Mouse (Mus musculus): ENCODE measurements around the gene Adm2.
A peak's percentile ranks its signal among the peaks of the same experiment; 100 is the strongest.

Gene Adm2

DNA sequence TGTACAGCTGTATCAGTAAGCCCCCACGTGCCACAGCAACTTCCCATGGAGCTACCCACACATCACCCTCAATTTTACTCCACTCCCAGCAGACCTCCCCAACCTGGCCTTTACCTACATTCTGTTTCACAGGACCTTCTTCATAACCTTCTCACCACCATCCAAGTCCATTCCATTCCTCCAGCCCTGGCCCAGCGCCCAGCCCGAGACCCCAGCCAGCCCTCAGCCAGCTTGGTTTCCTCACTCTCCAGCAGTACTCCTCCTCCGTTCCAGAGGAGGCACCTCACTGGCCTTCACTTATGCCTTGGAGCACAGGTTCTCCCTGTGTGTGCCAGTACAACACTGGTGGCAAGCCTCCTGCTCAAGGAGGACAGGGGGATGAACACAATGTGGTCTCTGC is 9.2 kb upstream of the Adm2 start:
- DNase-seq (ENCODE audit: low spot score): no peak

GRCm38 (mm10) chr15:89314107-89314506 is 8.4 kb upstream of the Adm2 start:
- no peak for DNase-seq (ENCODE audit: low spot score)

GRCm38 (mm10) chr15:89314511-89315189 is 7.9 kb upstream of the Adm2 start:
- DNase-seq (ENCODE audit: low spot score): peak; percentile 24

DNA sequence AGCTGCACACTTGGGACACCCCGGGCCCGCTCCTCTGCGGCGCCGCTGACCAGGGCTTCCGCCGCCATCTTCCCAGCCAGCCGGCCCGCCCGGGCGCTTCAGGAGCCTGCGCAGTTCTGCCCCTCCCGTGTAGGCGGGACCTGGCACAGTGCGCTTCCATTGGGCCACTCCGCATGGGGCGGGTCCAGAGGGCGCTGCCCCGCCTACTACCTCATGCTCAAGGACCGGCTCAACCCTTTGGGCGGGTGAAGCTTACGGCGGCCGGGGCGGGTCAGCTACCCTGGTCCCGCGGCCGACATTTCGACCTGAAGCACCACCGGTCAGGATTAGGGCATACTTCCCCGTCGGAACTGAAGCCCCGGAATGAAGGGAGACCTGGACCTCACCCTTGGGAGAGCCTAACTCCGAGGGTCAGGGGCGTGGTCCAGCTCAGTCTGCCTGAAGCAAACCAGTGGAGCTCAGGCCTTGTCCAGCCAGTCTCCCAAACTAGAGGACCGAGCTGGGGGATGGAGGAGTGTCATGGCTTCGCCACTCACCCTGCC is 7.3 kb upstream of the Adm2 start, which contains the start of gene Sbf1:
Gene Sbf1, minus strand, starts transcription at position 122 of the 542 bp plus-strand sequence.
- DNase-seq (ENCODE audit: low spot score): peak; percentile 97

- no peak for DNase-seq (ENCODE audit: low spot score)
Observed at GRCm38 (mm10) chr15:89316146-89316545, 6.4 kb upstream of the Adm2 start.

DNA sequence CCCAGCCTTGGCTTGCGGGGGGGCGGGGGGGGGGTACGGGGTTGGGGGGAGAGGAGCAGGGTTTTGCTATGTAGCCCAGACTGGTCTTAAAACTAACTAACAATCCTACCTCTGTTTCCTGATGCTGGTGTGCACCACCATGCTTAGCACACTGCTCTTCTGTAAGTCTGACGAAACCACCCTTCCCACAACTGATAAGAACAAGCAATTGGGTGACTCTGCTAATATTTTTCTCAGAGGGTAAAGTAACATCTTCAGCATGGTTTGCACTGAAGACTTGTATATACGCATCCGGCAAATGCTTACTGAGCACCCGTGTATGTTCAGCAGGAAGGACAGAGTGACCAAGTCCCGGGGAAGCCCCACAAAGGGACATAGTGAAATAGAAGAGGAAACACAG is 1.3 kb upstream of the Adm2 start:
- DNase-seq (ENCODE audit: low spot score): no peak

DNA sequence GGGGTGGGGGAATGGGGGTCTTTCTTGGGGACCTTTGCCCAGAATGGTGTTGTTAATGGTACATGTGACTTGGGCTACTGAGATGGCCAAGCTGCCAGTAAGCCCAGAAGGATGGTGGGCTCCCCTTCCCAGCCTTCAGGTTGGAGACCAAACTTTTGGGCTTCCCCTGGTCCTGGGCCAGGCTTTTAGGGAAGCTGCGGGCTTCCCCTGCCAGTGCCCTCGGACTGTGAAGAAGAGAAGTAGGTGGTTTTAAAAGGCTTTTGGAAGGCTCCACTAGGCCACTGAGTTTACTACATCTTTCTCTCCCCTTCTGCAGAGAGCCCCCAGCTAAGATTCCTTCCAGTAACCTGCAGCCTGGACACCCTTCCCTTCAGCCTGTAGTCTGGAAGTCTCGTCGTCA is 1.1 kb downstream of the Adm2 start:
- no peak for DNase-seq (ENCODE audit: low spot score)

DNA sequence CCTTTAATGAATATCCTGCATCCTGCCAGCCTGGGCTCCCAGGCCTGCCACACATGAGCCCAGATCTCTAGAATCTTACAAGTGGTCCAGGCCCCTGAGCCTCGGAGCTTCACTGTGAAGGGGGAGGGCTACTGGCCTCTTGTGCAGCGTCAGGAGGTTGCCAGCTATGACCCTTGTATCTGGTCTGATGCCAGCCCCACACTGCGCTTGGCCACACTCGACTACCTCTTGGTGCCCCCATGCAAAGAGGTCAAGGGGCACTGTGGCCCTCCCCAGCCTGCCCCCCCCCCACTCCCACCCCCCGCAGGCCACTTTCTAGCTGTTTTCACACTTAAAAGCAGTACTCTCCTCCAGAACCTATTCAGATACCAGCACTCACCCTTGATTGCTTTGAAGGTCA is 3.9 kb downstream of the Adm2 start:
- no peak for DNase-seq (ENCODE audit: low spot score)

DNA sequence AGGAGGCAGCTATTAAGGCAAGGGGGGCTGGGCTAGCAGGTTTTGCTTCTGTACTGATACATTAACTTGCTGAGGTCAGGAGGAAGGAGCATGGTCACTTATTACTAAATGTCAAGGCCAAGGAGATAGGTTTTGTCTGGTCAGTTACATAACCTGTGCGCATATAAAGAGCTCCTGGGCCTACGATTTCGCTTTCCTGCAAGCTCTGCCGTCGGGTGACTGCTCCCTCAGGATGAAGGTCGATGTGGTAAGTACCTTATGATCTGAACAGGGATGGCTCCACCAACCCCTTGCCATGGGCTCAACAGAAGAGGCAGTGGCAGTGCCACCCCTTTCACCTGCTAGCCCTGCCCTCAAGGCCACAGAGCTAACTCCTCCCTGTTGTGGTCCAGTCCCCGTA is 11.8 kb downstream of the Adm2 start, which contains the start of gene Miox:
Gene Miox, plus strand, starts transcription at position 128 of the 400 bp plus-strand sequence.
- DNase-seq (ENCODE audit: low spot score): no peak

DNA sequence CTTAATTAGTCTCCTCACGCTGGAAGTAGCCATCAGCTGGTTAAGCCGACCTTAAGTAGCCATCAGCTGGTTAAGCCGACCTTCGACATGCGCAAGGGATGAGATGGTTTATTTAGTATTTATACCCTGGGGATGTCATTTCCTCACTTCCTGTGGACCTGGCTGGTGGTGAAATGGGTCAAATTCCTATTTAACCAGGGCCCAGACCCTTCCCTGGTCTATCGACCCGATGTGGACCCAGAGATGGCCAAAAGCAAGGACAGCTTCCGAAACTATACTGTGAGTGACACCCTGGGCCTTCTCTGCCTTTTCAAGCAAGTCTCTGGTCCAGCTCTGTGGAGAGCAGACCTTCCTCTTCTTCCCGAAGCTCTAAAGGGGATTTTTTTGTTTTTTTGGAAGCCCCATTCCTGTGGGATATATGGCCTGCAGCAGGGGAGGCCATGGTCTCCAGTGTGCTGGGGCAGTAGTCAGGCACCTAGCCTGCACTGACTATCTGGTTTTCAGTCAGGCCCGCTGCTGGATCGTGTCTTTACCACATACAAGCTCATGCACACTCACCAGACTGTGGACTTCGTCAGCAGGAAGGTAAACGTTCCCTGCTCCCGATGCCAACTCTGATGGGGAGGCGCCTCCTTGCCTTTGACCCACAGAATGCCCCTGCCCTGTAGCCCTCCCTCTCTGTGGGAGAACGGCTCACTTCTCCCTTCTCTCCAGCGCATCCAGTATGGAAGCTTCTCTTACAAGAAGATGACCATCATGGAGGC is 12.4 kb downstream of the Adm2 start:
- DNase-seq (ENCODE audit: low spot score): no peak

GRCm38 (mm10) chr15:89336422-89336821 is 13.9 kb downstream of the Adm2 start:
- no peak for DNase-seq (ENCODE audit: low spot score)

DNA sequence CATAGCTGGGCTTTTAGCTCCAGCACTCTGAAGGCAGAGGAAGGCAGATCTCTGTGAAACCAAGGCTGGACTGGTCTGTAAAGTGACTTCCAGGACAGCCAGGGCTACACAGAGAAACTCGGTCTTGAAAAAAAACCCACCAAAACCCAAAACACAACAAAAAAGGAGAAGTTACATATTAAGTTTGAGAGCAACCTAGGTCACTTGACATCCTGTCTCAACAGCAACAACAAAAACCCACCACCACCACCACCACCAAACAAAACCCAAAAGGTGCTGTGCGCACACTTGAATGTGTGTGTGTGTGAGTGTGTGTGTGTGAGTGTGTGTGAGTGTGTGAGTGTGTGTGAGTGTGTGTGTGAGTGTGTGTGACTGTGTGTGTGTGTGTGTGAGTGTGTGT is 17.2 kb downstream of the Adm2 start:
- no peak for DNase-seq (ENCODE audit: low spot score)

GRCm38 (mm10) chr15:89340136-89340535 is 17.6 kb downstream of the Adm2 start:
- no peak for DNase-seq (ENCODE audit: low spot score)

GRCm38 (mm10) chr15:89341678-89342077 is 19.2 kb downstream of the Adm2 start:
- DNase-seq (ENCODE audit: low spot score): no peak

- no peak for DNase-seq (ENCODE audit: low spot score)
Observed at GRCm38 (mm10) chr15:89343325-89343724, 20.8 kb downstream of the Adm2 start.

DNA sequence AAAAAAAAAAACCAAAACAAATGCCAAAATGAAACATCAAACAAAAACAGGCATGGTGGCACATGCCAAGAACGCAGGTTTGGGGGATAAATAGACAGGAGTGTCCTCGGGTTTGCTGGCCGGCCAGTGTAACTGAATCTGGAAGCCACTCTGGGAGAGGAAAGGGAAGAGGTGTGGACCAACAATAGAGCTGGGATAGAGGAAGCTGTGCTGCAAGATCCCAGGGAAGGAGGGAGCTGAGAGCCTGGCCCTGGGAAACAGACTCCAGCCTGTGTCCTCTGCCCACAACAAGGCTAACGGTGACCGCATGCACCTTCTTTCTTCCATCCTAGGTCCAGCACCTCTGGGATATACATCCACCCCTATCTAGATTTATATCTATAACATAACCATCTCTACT is 27.9 kb downstream of the Adm2 start:
- no peak for DNase-seq (ENCODE audit: low spot score)

- no peak for DNase-seq (ENCODE audit: low spot score)
Observed at GRCm38 (mm10) chr15:89351302-89351701, 28.8 kb downstream of the Adm2 start.

GRCm38 (mm10) chr15:89352054-89352453 is 29.5 kb downstream of the Adm2 start:
- DNase-seq (ENCODE audit: low spot score): no peak

GRCm38 (mm10) chr15:89352795-89353194 is 30.3 kb downstream of the Adm2 start:
- DNase-seq (ENCODE audit: low spot score): no peak

DNA sequence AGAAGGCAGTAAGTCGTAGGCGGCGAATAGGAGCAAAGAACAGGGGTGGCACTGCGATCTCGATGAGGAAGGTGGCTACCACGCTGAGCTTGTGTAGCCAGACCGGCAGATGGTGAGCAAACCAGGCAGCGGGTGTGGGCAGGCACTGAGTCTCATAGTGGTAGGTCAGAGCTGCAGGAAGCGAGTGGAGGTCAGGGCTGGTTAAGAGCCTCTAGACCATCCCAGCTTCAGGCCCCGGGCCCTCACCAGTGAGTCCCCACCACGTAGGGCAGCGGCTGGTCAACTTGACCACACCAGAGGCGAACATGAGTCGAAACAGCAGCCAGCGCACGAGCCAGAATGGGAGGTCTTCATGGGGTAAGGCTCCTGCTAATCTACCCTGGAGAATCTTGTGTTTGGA is 31.3 kb downstream of the Adm2 start:
- no peak for DNase-seq (ENCODE audit: low spot score)

DNA sequence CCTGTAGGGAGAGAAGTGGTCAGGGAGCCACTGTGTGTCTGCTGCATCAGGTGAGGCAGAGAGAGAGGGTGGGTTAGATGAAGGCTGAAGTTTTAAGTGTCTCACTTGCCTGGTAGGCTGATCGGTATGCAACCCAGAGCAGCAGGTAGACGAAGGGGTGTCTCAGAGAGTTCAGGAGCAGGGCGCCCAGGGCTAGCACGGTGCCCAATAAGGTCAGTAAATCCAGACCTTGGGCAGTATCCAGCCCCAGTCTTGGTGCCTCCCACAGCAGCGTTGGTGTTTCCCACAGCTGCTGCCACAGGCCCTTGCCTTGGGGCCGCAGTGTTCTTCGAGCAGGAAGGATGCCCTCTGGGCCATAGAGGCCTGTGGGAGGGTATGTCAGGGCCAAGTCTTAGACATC is 31.9 kb downstream of the Adm2 start:
- no peak for DNase-seq (ENCODE audit: low spot score)

GRCm38 (mm10) chr15:89355241-89356187 is 33.0 kb downstream of the Adm2 start, which contains the start of the genes Lmf2 and Ncaph2:
TSS of gene Lmf2 (minus strand) at chr15:89355659.
TSS of gene Ncaph2 (plus strand) at chr15:89355719.
- DNase-seq (ENCODE audit: low spot score): peak; percentile 94
